Mouse (Mus musculus) CH12.LX (cell line): ENCODE measurements around the gene Ppm1l. TPM values are rescaled to one million over a fixed set of nuclear protein-coding genes. Genes with fewer than 3 reads are reported as not detected.

ENCODE experiments used
- DNase-seq: peaks from one replicate; pipeline ENCODE4 v3.0.0-alpha.2; 2013; ENCODE audit errors: extremely low read depth
- H3K27ac ChIP-seq: 2 replicates; pipeline ENCODE4 v1.5.1; 2012; ENCODE audit warnings: low read depth, mild to moderate bottlenecking, control low read depth, moderate library complexity; ENCODE audit not compliant: insufficient read depth
- H3K27me3 ChIP-seq: replicated peaks from 2 replicates; pipeline ENCODE3; 2012; ENCODE audit warnings: inconsistent platforms
- H3K36me3 ChIP-seq, 2 experiments: replicated peaks in 1 of 2; 2 replicates each; pipeline versions ENCODE3 to v1.6.1; 2012; ENCODE audit warnings: inconsistent platforms in 1 of 2, low read length in 1 of 2, mild to moderate bottlenecking in 1 of 2, mixed read lengths in 1 of 2, moderate library complexity in 1 of 2; ENCODE audit not compliant: control insufficient read depth in 1 of 2, insufficient read depth in 1 of 2
- H3K4me1 ChIP-seq, 2 experiments: 2 replicates each; pipeline ENCODE4 v1.6.1; 2012; ENCODE audit warnings: inconsistent platforms in 1 of 2, moderate library complexity in 1 of 2; ENCODE audit not compliant: insufficient read depth in 2 of 2, control insufficient read depth in 1 of 2
- H3K4me2 ChIP-seq: 2 replicates; pipeline ENCODE4 v1.6.1; 2012; ENCODE audit warnings: low read depth, mild to moderate bottlenecking, control low read depth; ENCODE audit not compliant: poor library complexity, insufficient read depth, severe bottlenecking
- H3K4me3 ChIP-seq, 3 experiments: fragments of 150-350 bp in 1 of 3; sonication (generic) in 1 of 3; replicated peaks in 1 of 3; 2 replicates each; pipeline versions ENCODE3 to v1.5.1; 2011 to 2012; ENCODE audit warnings: low read depth in 2 of 3, low read length in 2 of 3, mild to moderate bottlenecking in 2 of 3, moderate library complexity in 2 of 3, control low read depth in 1 of 3, improper control_type of control experiment in 1 of 3, inconsistent platforms in 1 of 3, mixed read lengths in 1 of 3; ENCODE audit not compliant: poor library complexity in 1 of 3
- H3K79me2 ChIP-seq: replicated peaks from 2 replicates; pipeline ENCODE4 v1.6.1; 2012; ENCODE audit warnings: mild to moderate bottlenecking, moderate library complexity; ENCODE audit not compliant: control insufficient read depth, poor library complexity, insufficient read depth, severe bottlenecking; ENCODE audit errors: extremely low read depth
- H3K9ac ChIP-seq: 2 replicates; pipeline ENCODE4 v1.6.1; 2012; ENCODE audit warnings: low read depth, mild to moderate bottlenecking, control low read depth, moderate library complexity; ENCODE audit not compliant: insufficient read depth
- H3K9me3 ChIP-seq: replicated peaks from 2 replicates; pipeline ENCODE3; 2012; ENCODE audit warnings: low read length, inconsistent platforms, mixed read lengths
- BHLHE40 ChIP-seq: IDR thresholded peaks from 2 replicates; pipeline ENCODE4 v1.6.1; 2011; ENCODE audit warnings: mild to moderate bottlenecking, low read depth, low read length, improper control_type of control experiment
- CTCF ChIP-seq, 2 experiments: IDR thresholded peaks in 1 of 2; conservative IDR thresholded peaks in 1 of 2; 2 replicates each; pipeline ENCODE4 v1.5.1; 2011 to 2012; ENCODE audit warnings: low read depth in 2 of 2, low read length in 2 of 2, improper control_type of control experiment in 1 of 2, inconsistent platforms in 1 of 2, mild to moderate bottlenecking in 1 of 2, moderate library complexity in 1 of 2
- ELF1 ChIP-seq: IDR thresholded peaks from 2 replicates; pipeline ENCODE4 v1.6.1; 2014; ENCODE audit warnings: low read depth, mild to moderate bottlenecking, inconsistent platforms, low read length, improper control_type of control experiment
- EP300 ChIP-seq: IDR thresholded peaks from 2 replicates; pipeline ENCODE4 v1.6.1; 2011; ENCODE audit warnings: low read length, improper control_type of control experiment
- ETS1 ChIP-seq: conservative IDR thresholded peaks from 2 replicates; pipeline ENCODE4 v1.6.1; 2012; ENCODE audit warnings: low read depth, mild to moderate bottlenecking, inconsistent platforms, low read length, improper control_type of control experiment, moderate library complexity
- HCFC1 ChIP-seq: IDR thresholded peaks from 2 replicates; pipeline ENCODE4 v1.6.1; 2012; ENCODE audit warnings: low read depth, mild to moderate bottlenecking, inconsistent platforms, low read length, improper control_type of control experiment
- JUN ChIP-seq: IDR thresholded peaks from 2 replicates; pipeline ENCODE4 v1.6.1; 2011; ENCODE audit warnings: low read depth, mild to moderate bottlenecking, low read length, improper control_type of control experiment, moderate library complexity; ENCODE audit not compliant: insufficient read depth
- MAFK ChIP-seq: IDR thresholded peaks from 2 replicates; pipeline ENCODE4 v1.6.1; 2011; ENCODE audit warnings: low read length, improper control_type of control experiment; ENCODE audit not compliant: insufficient replicate concordance
- MAX ChIP-seq: IDR thresholded peaks from 2 replicates; pipeline ENCODE4 v1.6.1; 2011; ENCODE audit warnings: low read length, improper control_type of control experiment
- MEF2A ChIP-seq: IDR thresholded peaks from 2 replicates; pipeline ENCODE4 v1.6.1; 2014; ENCODE audit warnings: low read depth, mild to moderate bottlenecking, inconsistent platforms, low read length, improper control_type of control experiment, borderline replicate concordance
- MXI1 ChIP-seq: IDR thresholded peaks from 2 replicates; pipeline ENCODE4 v1.6.1; 2011; ENCODE audit warnings: mild to moderate bottlenecking, low read depth, low read length, improper control_type of control experiment
- MYC ChIP-seq: IDR thresholded peaks from 2 replicates; pipeline ENCODE4 v1.6.1; 2011; ENCODE audit warnings: low read depth, mild to moderate bottlenecking, improper control_type of control experiment, low read length
- NRF1 ChIP-seq: IDR thresholded peaks from 2 replicates; pipeline ENCODE4 v1.6.1; 2014; ENCODE audit warnings: low read depth, mild to moderate bottlenecking, inconsistent platforms, low read length, improper control_type of control experiment, moderate library complexity
- PAX5 ChIP-seq: IDR thresholded peaks from 2 replicates; pipeline ENCODE4 v1.6.1; 2012; ENCODE audit warnings: low read length, inconsistent platforms, mixed read lengths
- POLR2A ChIP-seq: IDR thresholded peaks from 2 replicates; pipeline ENCODE4 v1.6.1; 2011; ENCODE audit warnings: low read depth, mild to moderate bottlenecking, improper control_type of control experiment, low read length
- RCOR1 ChIP-seq: conservative IDR thresholded peaks from 2 replicates; pipeline ENCODE4 v1.6.1; 2012; ENCODE audit warnings: low read depth, mild to moderate bottlenecking, inconsistent platforms, low read length, improper control_type of control experiment
- SMC3 ChIP-seq: IDR thresholded peaks from 2 replicates; pipeline ENCODE4 v1.6.1; 2011; ENCODE audit warnings: low read depth, low read length, improper control_type of control experiment
- TBP ChIP-seq: conservative IDR thresholded peaks from 2 replicates; pipeline ENCODE4 v1.6.1; 2011; ENCODE audit warnings: low read depth, low read length, improper control_type of control experiment
- TCF12 ChIP-seq: IDR thresholded peaks from 2 replicates; pipeline ENCODE4 v1.6.1; 2014; ENCODE audit warnings: low read depth, mild to moderate bottlenecking, inconsistent platforms, low read length, improper control_type of control experiment
- USF1 ChIP-seq: IDR thresholded peaks from 2 replicates; pipeline ENCODE4 v1.6.1; 2014; ENCODE audit warnings: low read depth, mild to moderate bottlenecking, inconsistent platforms, low read length, improper control_type of control experiment
- ZC3H11A ChIP-seq: IDR thresholded peaks from 2 replicates; pipeline ENCODE4 v1.6.1; 2012; ENCODE audit warnings: low read depth, mild to moderate bottlenecking, inconsistent platforms, low read length, improper control_type of control experiment
- ZKSCAN1 ChIP-seq: IDR thresholded peaks from 2 replicates; pipeline ENCODE4 v1.6.1; 2012; ENCODE audit warnings: low read depth, inconsistent platforms, low read length, improper control_type of control experiment, borderline replicate concordance
- dilution Hi-C: fragments of 300-500 bp; cut with MboI; formaldehyde crosslinking; loops from 2 replicates; pipeline ENCODE4 v1.14.3; 2020; ENCODE audit warnings: low sequenced_read_pairs; ENCODE audit not compliant: extremely low pct_unique_long_range_greater_than_20kb, extremely low pct_ligation_motif_present
- in situ Hi-C: fragments of 300-500 bp; cut with MboI; formaldehyde crosslinking; loops from 3 replicates; pipeline ENCODE4 v1.14.3; 2019; ENCODE audit warnings: low sequenced_read_pairs, low pct_ligation_motif_present, low pct_unique_long_range_greater_than_20kb, mixed read lengths
- polyA plus RNA-seq: library from polyadenylated mRNA; unstranded; fragments of >175 nt; gene quantifications from 2 replicates; pipeline ENCODE4 v1.2.1, GENCODE M21; 2012; ENCODE audit warnings: low read depth; ENCODE audit not compliant: insufficient read length
- total RNA-seq, 2 experiments: library from RNA; depleted of rRNA; stranded (reverse); fragments of 300-350 nt in 1 of 2; fragments of >200 nt in 1 of 2; gene quantifications; 2 replicates each; pipeline ENCODE4 v1.2.3; 2012 to 2014

The Ppm1l gene
- total and polyA plus RNA-seq, 3 experiments: 0.68 to 2.4 (median 1.7) TPM

GRCm38 (mm10) chr3:69606923-69607322 is 290.3 kb downstream of the Ppm1l start:
- H3K27me3 ChIP-seq: no peaks in the 10 kb centered on the region
- no peak overlapping the region for H3K4me3 ChIP-seq
- no peak overlapping the region for H3K4me2 ChIP-seq
- no peak overlapping the region for H3K9ac ChIP-seq
- dilution Hi-C loops: no loop called here
- no peaks in the 10 kb centered on the region for H3K79me2 ChIP-seq
- H3K9me3 ChIP-seq: no peaks in the 10 kb centered on the region
- H3K4me1 ChIP-seq: peaks cover 0 to 16% of the 10 kb centered on the region in 2 experiments; a peak in 1 of 4 replicates
- no peak overlapping the region for H3K27ac ChIP-seq
- DNase-seq: no peak
- H3K36me3 ChIP-seq: no peaks in the 10 kb centered on the region
- in situ Hi-C loops: no loop called here
- TF ChIP-seq JUN (no peak), MYC (no peak), SMC3 (no peak), RCOR1 (no peak), EP300 (no peak), MXI1 (no peak), PAX5 (no peak), CTCF (conservative IDR thresholded peaks at IDR 0.05 in 1 of 2, IDR thresholded peaks at IDR 0.05 in 1 of 2; ENCODE audit: low read depth in 2 of 2, low read length in 2 of 2) (no peak), BHLHE40 (no peak), TBP (no peak), USF1 (no peak), TCF12 (no peak), ELF1 (no peak), MAFK (no peak), MEF2A (no peak), ZC3H11A (no peak), ZKSCAN1 (no peak)

DNA sequence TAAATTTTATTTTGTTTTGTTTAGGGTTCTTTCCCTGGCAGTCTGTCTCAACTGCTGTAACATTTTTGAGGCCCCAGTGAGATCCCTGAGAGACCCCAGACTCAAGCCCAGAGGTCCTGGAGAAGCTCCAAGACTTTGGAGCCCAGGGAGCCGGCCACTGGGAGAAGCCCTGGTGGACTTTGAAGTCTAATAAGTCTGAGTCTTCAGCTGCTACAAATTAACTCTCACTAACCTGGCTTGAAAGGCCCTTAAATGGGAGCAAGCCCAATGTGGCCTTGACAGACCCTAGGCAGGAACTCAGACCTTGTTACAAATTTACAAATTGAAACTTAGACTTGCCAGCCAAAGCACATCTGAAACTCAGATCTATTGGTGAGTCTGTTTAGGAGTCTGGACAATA is 290.8 kb downstream of the Ppm1l start:
- Histone ChIP-seq H3K9ac (no peak overlapping the region), H3K36me3 (no peaks in the 10 kb centered on the region), H3K79me2 (no peaks in the 10 kb centered on the region), H3K4me3 (no peak overlapping the region), H3K27ac (no peak overlapping the region), H3K9me3 (no peaks in the 10 kb centered on the region), H3K4me1 (peaks cover 0 to 16% of the 10 kb centered on the region in 2 experiments; a peak in 1 of 4 replicates), H3K4me2 (no peak overlapping the region), H3K27me3 (no peaks in the 10 kb centered on the region)
- TF ChIP-seq MAX (no peak), NRF1 (no peak), HCFC1 (no peak), ETS1 (no peak), EP300 (no peak), POLR2A (no peak)
- dilution Hi-C loops (no loop called here), in situ Hi-C loops (no loop called here)
- no peak for DNase-seq
